Mouse (Mus musculus) midbrain, embryonic 16.5 days (tissue): ENCODE data around the gene Ebf3. TPM values are rescaled to one million over a fixed set of nuclear protein-coding genes. Genes with fewer than 3 reads are reported as not detected.
A peak's percentile ranks its signal among the peaks of the same experiment; 100 is the strongest.

Experiments
- ATAC-seq: fragments of 200-750 bp; cut with Nextera tagmentation; 2 replicates; pipeline ENCODE4 v1.8.0; 2017; ENCODE audit warnings: moderate TSS enrichment
- H3K27ac ChIP-seq: fragments of 300-500 bp; sonication (generic); 2 replicates; pipeline ENCODE4 v1.5.1; 2014; ENCODE audit warnings: mild to moderate bottlenecking, low read length, mixed read lengths
- H3K27me3 ChIP-seq: fragments of 300-500 bp; sonication (generic); 2 replicates; pipeline ENCODE4 v1.6.1; 2014; ENCODE audit warnings: low read depth, low read length, mixed read lengths; ENCODE audit not compliant: control insufficient read depth, insufficient read depth
- H3K36me3 ChIP-seq: fragments of 300-500 bp; sonication (generic); 2 replicates; pipeline ENCODE4 v1.6.1; 2014; ENCODE audit warnings: mild to moderate bottlenecking, low read length, moderate library complexity, mixed read lengths; ENCODE audit not compliant: control insufficient read depth, insufficient read depth
- H3K4me1 ChIP-seq: fragments of 300-500 bp; sonication (generic); 2 replicates; pipeline ENCODE4 v1.6.1; 2014; ENCODE audit warnings: mild to moderate bottlenecking, low read length, mixed read lengths; ENCODE audit not compliant: control insufficient read depth, insufficient read depth
- H3K4me2 ChIP-seq: fragments of 300-500 bp; sonication (generic); 2 replicates; pipeline ENCODE4 v1.6.1; 2014; ENCODE audit warnings: mild to moderate bottlenecking, low read length, mixed read lengths
- H3K4me3 ChIP-seq: fragments of 300-500 bp; sonication (generic); 2 replicates; pipeline ENCODE4 v1.5.1; 2014; ENCODE audit warnings: low read depth, mild to moderate bottlenecking, low read length, moderate library complexity, mixed read lengths
- H3K9ac ChIP-seq: fragments of 300-500 bp; sonication (generic); 2 replicates; pipeline ENCODE4 v1.6.1; 2014; ENCODE audit warnings: low read depth, low read length, mixed read lengths
- H3K9me3 ChIP-seq: fragments of 300-500 bp; sonication (generic); replicated peaks from 2 replicates; pipeline ENCODE4 v1.6.1; 2014; ENCODE audit warnings: mild to moderate bottlenecking, low read length, mixed read lengths; ENCODE audit not compliant: control insufficient read depth, poor library complexity, severe bottlenecking
- WGBS: fragments of 180-500 bp; shearing (Covaris S2); extraction: QIAGEN DNeasy Blood & Tissue Kit; methylation state at CpG from one replicate; pipeline ENCODE4 v1.1.7; 2014; 5-methylcytosine and 5-hydroxymethylcytosine counted together
- polyA plus RNA-seq: library from polyadenylated mRNA; unstranded; fragments of >200 nt; fragmentation: Nextera tagmentation; extraction: Ambion mirVana; gene quantifications from 2 replicates; pipeline ENCODE4 v1.2.1, GENCODE M21; 2015

Gene Ebf3
- polyA plus RNA-seq, 1 experiment from 2014 or later: 8.8 TPM

DNA sequence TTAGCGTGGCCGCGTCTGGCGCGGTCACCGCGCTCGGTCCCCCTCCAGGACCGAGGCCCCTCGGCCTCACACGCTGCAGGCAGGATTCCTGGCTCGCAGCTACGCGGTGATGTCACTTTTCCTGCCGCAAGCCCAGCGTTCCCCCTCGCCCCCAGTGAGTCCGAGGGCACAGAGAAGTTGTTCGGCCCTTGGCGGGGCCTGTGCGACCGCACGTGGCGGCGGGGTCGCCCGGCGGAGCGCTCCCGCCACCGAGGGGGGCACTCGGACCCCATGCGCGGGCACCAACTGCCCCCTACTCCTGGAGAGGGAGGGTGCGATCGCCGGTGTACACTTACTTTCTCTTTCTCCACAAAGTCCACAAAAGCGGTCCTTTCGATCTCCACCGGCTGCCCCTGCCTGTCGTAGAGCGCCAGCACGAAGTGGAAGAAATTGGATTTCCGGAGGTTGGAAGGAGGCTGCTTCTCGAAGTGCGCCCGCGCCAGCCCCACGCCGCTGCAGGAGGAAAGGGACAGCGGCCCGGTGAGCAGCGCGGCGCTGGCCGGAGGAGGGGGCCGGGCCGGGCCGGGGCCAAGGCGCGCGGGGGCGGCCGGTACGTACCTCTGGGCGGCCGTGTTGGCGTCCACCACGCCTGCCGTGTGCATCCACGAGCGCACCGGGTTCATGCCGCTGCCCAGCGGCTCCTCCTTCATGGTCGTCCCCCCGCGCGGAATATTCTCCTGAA is 902 bp downstream of the Ebf3 start:
- H3K9ac ChIP-seq: peak overlapping the region; percentile 76
- H3K9me3 ChIP-seq: no peaks in the 10 kb centered on the region
- no peak for ATAC-seq
- H3K4me3 ChIP-seq: peak overlapping the region; percentile 53
- 0% methylated on average over 65 of the region's 79 CpGs for WGBS
- peaks cover 32% of the 10 kb centered on the region for H3K4me1 ChIP-seq
- peak overlapping the region; percentile 67 for H3K4me2 ChIP-seq
- H3K36me3 ChIP-seq: no peaks in the 10 kb centered on the region
- peaks cover 11% of the 10 kb centered on the region for H3K27me3 ChIP-seq
- H3K27ac ChIP-seq: peak overlapping the region; percentile 87

- H3K27ac ChIP-seq: peak overlapping the region; percentile 87
- ATAC-seq: no peak
- 1% methylated on average over 10 of the region's 10 CpGs for WGBS
Measured at GRCm38 (mm10) chr7:137312933-137313182, 1.4 kb downstream of the Ebf3 start.

GRCm38 (mm10) chr7:137312166-137312932 is 1.9 kb downstream of the Ebf3 start:
- Histone ChIP-seq H3K4me2 (peak overlapping the region; percentile 67), H3K9ac (peak overlapping the region; percentile 76), H3K36me3 (no peaks in the 10 kb centered on the region), H3K4me3 (peak overlapping the region; percentile 53), H3K9me3 (no peaks in the 10 kb centered on the region), H3K27me3 (peaks cover 6% of the 10 kb centered on the region), H3K4me1 (peaks cover 31% of the 10 kb centered on the region), H3K27ac (peak overlapping the region; percentile 87)
- WGBS: 5% methylated on average over 17 of the region's 17 CpGs
- no peak for ATAC-seq

More at GRCm38 (mm10) chr7:137312933-137313182, 1.4 kb downstream of the Ebf3 start:
- Histone ChIP-seq H3K4me1 (peaks cover 32% of the 10 kb centered on the region), H3K27me3 (peaks cover 9% of the 10 kb centered on the region), H3K9ac (peak overlapping the region; percentile 76), H3K4me3 (peak overlapping the region; percentile 53), H3K36me3 (no peaks in the 10 kb centered on the region), H3K4me2 (peak overlapping the region; percentile 67), H3K9me3 (no peaks in the 10 kb centered on the region)

DNA sequence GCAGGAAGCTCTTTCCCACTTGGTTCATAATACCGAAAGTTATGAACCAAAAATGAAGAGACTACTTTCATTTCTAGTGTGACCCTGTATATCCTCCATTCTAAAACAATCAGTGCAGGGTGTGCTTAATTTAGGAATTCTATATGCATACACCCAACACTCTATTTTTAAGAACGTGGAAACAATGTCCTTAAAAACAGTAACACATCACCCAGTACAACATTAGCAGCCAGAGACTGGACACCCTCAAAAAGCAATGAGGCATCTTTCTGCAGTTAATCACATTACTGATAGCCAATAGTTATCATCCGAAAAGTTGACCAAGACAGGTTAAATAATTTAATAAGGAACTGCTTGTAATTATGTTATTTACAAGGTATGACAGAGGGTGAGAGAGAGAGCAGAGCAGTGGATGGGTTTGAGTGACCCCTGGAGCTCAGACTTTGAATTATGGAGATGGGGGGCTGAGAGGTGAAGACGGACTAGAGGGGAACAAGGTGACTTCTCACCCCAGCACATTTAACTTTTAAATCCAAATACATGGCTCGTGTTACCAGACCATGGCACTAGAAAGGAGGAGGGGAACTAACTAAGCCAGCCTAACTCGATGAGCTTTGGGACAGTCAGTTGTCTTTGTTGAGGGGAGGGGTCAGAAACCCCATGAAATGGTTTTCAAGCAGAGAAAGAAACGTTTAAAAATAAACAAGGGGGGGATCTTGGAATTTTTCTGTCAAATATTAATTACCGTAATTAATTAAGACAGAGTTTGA is 2.7 kb downstream of the Ebf3 start:
- WGBS: 7% methylated on average over 8 of the region's 8 CpGs
- Histone ChIP-seq H3K4me3 (peak overlapping the region; percentile 53), H3K27me3 (peaks cover under 1% of the 10 kb centered on the region; the same call in 1 of the 2 replicates), H3K27ac (peak overlapping the region; percentile 88), H3K4me2 (peak overlapping the region; percentile 67), H3K9me3 (no peaks in the 10 kb centered on the region), H3K36me3 (no peaks in the 10 kb centered on the region), H3K4me1 (peaks cover 23% of the 10 kb centered on the region), H3K9ac (peak overlapping the region; percentile 71)
- ATAC-seq: no peak

DNA sequence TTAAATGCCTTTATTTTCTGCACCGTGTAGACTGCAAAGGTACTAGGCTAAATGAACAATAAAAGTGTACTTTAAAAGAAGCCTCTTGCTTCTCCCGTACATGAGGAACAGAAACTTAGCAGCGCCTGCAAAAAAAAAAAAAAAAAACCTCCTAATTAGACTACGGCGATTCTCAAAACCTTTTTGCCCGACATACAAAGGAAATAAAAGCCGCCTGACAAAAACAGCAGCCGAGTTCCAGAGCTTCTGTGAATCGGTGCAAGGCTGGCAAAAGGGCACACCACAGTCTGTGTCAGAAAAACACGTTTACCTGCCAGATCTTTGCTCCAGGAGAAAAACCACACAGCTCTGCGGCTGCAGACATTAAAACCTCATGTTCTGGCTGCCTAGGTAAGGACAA is 3.4 kb downstream of the Ebf3 start:
- H3K36me3 ChIP-seq: no peaks in the 10 kb centered on the region
- H3K4me1 ChIP-seq: peaks cover 21% of the 10 kb centered on the region
- ATAC-seq: no peak
- peak overlapping the region; percentile 67 for H3K4me2 ChIP-seq
- peak overlapping the region; percentile 71 for H3K9ac ChIP-seq
- peak overlapping the region; percentile 53 for H3K4me3 ChIP-seq
- H3K27ac ChIP-seq: peak overlapping the region; percentile 88
- WGBS: 2% methylated on average over 11 of the region's 11 CpGs
- H3K27me3 ChIP-seq: no peaks in the 10 kb centered on the region
- H3K9me3 ChIP-seq: no peaks in the 10 kb centered on the region

GRCm38 (mm10) chr7:137310091-137310761 is 4.0 kb downstream of the Ebf3 start:
- peak overlapping the region; percentile 71 for H3K9ac ChIP-seq
- peak overlapping the region; percentile 88 for H3K27ac ChIP-seq
- no peak for ATAC-seq
- WGBS: under 1% methylated on average over 42 of the region's 49 CpGs
- H3K4me3 ChIP-seq: peak overlapping the region; percentile 53
- H3K27me3 ChIP-seq: no peaks in the 10 kb centered on the region
- H3K4me2 ChIP-seq: peak overlapping the region; percentile 67
- no peaks in the 10 kb centered on the region for H3K36me3 ChIP-seq
- peaks cover 18% of the 10 kb centered on the region for H3K4me1 ChIP-seq
- H3K9me3 ChIP-seq: no peaks in the 10 kb centered on the region

GRCm38 (mm10) chr7:137309071-137310066 is 4.9 kb downstream of the Ebf3 start:
- peak overlapping the region; percentile 71 for H3K9ac ChIP-seq
- no peak for ATAC-seq
- H3K9me3 ChIP-seq: no peaks in the 10 kb centered on the region
- H3K4me2 ChIP-seq: peak overlapping the region; percentile 67
- H3K4me1 ChIP-seq: peaks cover 12% of the 10 kb centered on the region
- no peaks in the 10 kb centered on the region for H3K36me3 ChIP-seq
- WGBS: under 1% methylated on average over 89 of the region's 93 CpGs
- no peaks in the 10 kb centered on the region for H3K27me3 ChIP-seq
- H3K4me3 ChIP-seq: peak overlapping the region; percentile 53
- H3K27ac ChIP-seq: peak overlapping the region; percentile 88
